Mouse (Mus musculus) bone marrow macrophage, adult 2 months (primary cell): ENCODE results near the gene Mapk1ip1l. TPM values are rescaled to one million over a fixed set of nuclear protein-coding genes. Genes with fewer than 3 reads are reported as not detected.

ENCODE experiments used
- H3K27ac ChIP-seq: 2 replicates; pipeline ENCODE4 v1.5.1; 2012; ENCODE audit warnings: low read depth, low read length; ENCODE audit not compliant: insufficient read depth
- H3K4me1 ChIP-seq: 2 replicates; pipeline ENCODE4 v1.6.1; 2012; ENCODE audit warnings: low read length; ENCODE audit not compliant: control insufficient read depth, insufficient read depth
- H3K4me3 ChIP-seq: 2 replicates; pipeline ENCODE4 v1.5.1; 2012; ENCODE audit warnings: mild to moderate bottlenecking, low read length, moderate library complexity; ENCODE audit not compliant: insufficient read depth
- CTCF ChIP-seq: IDR thresholded peaks from 2 replicates; pipeline ENCODE4 v1.5.1; 2012; ENCODE audit warnings: low read depth, mild to moderate bottlenecking, low read length, moderate library complexity
- POLR2A ChIP-seq: IDR thresholded peaks from 2 replicates; pipeline ENCODE4 v1.6.1; 2012; ENCODE audit warnings: mild to moderate bottlenecking, low read depth, low read length, borderline replicate concordance
- polyA plus RNA-seq: library from polyadenylated mRNA; stranded (reverse); fragments of >200 nt; gene quantifications from 2 replicates; pipeline ENCODE4 v1.2.4, GENCODE M21; 2012; ENCODE audit not compliant: missing spikeins, insufficient read depth, insufficient read length

Gene Mapk1ip1l
- polyA plus RNA-seq, 1 experiment, result 60.7 TPM

DNA sequence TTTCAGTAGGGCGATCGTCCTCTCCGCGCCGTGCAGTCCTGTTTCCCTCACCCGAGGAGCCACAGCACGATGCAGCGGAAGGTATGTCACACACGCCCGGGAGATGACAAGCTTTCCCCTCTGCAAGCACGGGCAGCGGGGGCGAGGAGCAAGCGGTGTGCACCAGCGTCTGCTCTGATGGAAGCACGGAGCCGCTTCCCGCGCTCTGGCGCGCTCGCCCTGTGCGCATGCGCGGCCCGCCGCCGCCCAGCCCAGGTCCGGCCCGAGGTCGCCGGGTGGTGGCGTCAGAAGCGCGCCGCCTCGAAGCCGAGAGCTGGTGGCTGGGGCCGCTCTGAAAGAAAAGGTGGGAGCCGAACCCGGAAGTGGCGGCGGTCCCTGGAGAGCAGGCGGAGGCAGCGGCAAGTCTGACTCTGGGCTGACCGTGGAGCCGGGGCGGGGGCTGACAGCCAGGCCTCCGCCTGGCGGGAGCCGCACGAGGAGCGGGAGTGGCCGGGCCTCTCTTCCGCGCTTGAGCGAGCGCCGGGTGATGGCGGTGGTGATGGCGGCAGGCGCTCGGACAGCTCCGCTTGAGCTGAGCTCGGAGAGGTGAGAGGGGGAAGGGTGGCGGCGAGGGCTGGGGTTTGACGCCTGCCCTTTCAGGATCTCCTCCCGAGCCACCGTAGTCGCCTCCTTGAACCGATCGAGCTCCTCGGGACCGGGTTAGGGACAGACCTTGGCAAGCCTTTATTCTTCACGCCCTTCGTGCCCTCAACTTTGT, 21.3 kb upstream of the Mapk1ip1l start, which contains the start of the genes Wdhd1 and Socs4:
Gene Wdhd1, minus strand, starts transcription at position 221 of the 757 bp plus-strand sequence.
Gene Socs4, plus strand, starts transcription at position 295 of the 757 bp plus-strand sequence.
- TF ChIP-seq POLR2A, result 0 out of 2 replicates have a peak, but pooled peaks have one; percentile 69
- no peak for TF ChIP-seq CTCF
- Histone ChIP-seq H3K27ac (peak within 1 kb of the TSS; percentile 81), H3K4me1 (0 out of 2 replicates have a peak, but pooled peaks cover 2% of the 10 kb centered on the region), H3K4me3 (peak within 1 kb of the TSS; percentile 87)

DNA sequence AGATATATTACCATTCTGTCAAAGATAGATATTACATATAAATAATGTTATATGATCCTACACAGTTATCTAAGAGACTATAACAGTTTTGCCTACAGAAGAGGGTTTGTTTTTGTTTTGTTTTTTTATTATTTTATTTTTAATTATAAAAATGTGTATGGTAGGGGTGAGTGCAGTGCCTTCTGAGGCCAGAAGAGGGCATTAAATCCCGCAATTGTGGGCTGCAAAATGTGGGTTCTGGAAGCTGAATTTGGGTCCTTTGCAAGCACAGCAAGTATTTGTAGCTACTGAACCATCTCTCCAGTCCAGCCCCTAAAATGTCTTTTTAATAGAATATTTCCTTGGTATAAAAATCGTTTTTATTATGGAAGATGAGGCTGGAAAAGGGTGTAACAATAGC, 19.0 kb upstream of the Mapk1ip1l start:
- 0 out of 2 replicates have a peak, but pooled peaks cover 2% of the 10 kb centered on the region for H3K4me1 ChIP-seq
- no peak overlapping the region for H3K4me3 ChIP-seq
- H3K27ac ChIP-seq, result no peak overlapping the region
- no peak for TF ChIP-seq POLR2A
- TF ChIP-seq CTCF, result no peak

DNA sequence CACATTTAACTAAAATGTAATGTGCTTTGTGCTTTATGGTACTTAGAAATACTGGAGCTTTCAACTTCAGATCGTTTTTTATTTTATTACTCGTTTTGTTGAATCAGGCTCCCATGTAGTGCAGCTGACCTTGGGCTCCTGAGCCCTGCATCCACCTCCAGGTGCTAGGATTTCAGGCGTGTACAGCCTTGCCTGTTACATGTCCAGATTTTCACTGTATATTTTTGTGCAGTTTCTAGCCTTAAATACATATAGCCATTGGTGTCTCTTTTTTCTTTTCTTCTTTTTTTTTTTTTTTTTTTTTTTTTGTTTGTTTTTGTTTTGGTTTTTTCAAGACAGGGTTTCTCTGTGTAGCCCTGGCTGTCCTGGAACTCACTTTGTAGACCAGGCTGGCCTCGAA, 16.5 kb upstream of the Mapk1ip1l start:
- TF ChIP-seq POLR2A, result no peak
- no peak for TF ChIP-seq CTCF
- Histone ChIP-seq H3K4me3 (no peak overlapping the region), H3K4me1 (peaks cover 4% of the 10 kb centered on the region), H3K27ac (no peak overlapping the region)

DNA sequence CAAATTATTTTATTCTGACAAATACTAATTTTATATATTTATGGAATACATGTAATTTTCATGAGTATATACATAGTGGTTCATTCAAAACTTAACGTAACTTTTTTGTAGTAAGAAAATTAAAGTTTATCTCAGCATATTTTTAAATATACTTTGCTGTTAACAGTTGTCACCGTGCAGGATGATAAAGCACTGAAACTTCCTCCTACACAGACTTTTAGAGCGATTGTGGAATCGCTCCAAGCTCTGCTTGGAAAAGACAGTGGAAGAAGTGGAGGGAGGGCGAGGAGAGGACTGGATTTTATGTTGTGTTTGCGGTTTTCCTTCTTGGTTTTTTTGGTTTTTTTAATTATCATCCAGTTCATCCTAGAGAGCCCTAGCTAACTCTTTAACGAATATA, 14.5 kb upstream of the Mapk1ip1l start:
- Histone ChIP-seq H3K27ac (no peak overlapping the region), H3K4me1 (peaks cover 4% of the 10 kb centered on the region), H3K4me3 (no peak overlapping the region)
- TF ChIP-seq CTCF (no peak), POLR2A (no peak)

DNA sequence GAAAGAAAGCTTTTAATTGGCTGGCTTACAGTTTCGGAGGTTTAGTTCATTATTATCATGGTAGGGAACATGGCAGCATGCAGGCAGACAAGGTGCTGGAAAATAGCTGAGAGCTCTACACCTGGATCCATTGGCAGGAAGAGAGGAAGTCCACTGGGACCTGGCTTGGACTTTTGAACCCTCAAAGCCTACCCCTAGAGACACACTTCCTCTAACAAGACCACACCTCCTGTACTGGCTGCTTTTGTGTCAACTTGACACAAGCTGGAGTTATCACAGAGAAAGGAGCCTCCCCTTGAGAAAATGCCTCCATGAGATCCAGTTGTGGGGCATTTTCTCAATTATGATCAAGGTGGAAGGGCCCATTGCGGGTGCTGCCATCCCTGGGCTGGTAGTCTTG, 12.8 kb upstream of the Mapk1ip1l start:
- TF ChIP-seq CTCF, result no peak
- no peak for TF ChIP-seq POLR2A

DNA sequence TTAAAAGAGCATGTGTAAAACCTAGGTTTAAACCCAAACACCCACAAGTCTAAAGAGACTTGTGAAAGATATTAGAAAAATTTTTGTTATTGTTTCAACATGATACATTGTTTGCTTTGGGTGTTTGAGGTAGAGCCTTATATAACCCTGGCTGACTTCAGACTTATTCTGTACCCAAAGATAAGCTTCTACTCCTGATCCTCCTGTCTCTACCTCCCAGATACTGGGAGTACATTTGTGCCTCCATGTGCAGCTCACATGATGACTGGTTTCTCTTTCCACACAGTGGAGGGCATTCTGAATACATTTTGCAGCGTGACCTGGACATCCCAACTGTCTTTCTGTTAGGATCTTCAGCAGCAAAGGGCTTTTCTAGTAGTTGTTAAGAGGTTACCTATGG, 11.9 kb upstream of the Mapk1ip1l start:
- Histone ChIP-seq H3K27ac (no peak overlapping the region), H3K4me3 (no peak overlapping the region), H3K4me1 (peaks cover 4% of the 10 kb centered on the region)
- no peak for TF ChIP-seq CTCF
- TF ChIP-seq POLR2A, result no peak

More for the DNA sequence above, 12.8 kb upstream of the Mapk1ip1l start:
- Histone ChIP-seq H3K27ac (no peak overlapping the region), H3K4me1 (peaks cover 4% of the 10 kb centered on the region), H3K4me3 (no peak overlapping the region)

- peaks cover 4% of the 10 kb centered on the region for H3K4me1 ChIP-seq
- no peak overlapping the region for H3K4me3 ChIP-seq
- no peak overlapping the region for H3K27ac ChIP-seq
- TF ChIP-seq POLR2A (no peak), CTCF (no peak)
Measured at GRCm38 (mm10) chr14:47287021-47287420, 11.0 kb upstream of the Mapk1ip1l start.

GRCm38 (mm10) chr14:47291772-47292171, 6.3 kb upstream of the Mapk1ip1l start:
- H3K4me1 ChIP-seq, result peaks cover 5% of the 10 kb centered on the region
- no peak overlapping the region for H3K27ac ChIP-seq
- TF ChIP-seq POLR2A, result no peak
- TF ChIP-seq CTCF, result no peak
- H3K4me3 ChIP-seq, result no peak overlapping the region

DNA sequence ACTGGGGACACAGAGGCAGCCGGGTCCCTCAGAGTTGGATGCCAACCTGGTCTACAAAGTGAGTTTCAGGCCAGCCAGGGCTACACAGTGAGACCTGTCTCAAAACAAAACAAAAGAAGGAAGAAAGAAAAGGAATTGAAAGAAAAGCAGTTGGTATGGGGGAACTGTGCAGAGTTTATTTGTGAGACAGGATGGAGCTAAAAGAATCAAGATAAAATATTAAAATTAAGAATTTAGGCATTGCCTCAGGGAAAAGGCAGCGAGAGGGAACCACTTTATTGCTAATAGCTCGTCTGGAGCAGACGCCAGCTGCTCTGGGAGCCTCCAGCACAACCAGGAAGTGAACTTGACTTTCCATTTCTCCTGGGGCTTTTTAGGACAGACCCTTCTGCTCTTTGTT, 3.9 kb upstream of the Mapk1ip1l start:
- H3K4me3 ChIP-seq, result no peak overlapping the region
- TF ChIP-seq CTCF, result no peak
- H3K27ac ChIP-seq, result no peak overlapping the region
- H3K4me1 ChIP-seq, result peaks cover 5% of the 10 kb centered on the region

DNA sequence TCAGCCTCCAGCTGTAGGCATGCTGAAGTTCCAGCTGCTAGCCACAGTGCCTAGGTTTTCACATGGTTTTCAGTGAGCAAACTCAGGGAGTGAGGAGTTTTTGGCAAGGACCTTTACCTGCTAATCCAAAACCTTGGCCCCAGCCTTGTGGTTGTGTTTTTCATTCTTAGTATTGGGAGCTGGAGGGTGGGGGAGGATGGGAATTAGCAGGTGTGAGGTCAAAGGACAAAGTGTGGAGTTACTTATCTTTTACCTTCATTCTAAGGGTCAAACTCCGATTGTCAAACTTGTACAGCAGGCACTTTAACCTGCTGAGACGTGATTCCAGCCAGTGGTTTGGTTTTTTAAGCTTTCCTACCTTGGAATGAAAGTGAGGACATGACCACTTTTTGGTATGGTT, 1.8 kb upstream of the Mapk1ip1l start:
- H3K27ac ChIP-seq, result no peak overlapping the region
- H3K4me3 ChIP-seq, result no peak overlapping the region
- TF ChIP-seq POLR2A (no peak), CTCF (no peak)
- peaks cover 14% of the 10 kb centered on the region for H3K4me1 ChIP-seq
